Mouse (Mus musculus) testis, adult 2 months (tissue): ENCODE results near the gene Bach2. TPM values are rescaled to one million over a fixed set of nuclear protein-coding genes. Genes with fewer than 3 reads are reported as not detected.
A peak's percentile ranks its signal among the peaks of the same experiment; 100 is the strongest.

Experiments used
- H3K27ac ChIP-seq: fragments of 200-500 bp; 2 replicates; pipeline ENCODE4 v1.5.1; 2012; ENCODE audit warnings: low read depth, low read length; ENCODE audit not compliant: control insufficient read depth, insufficient read depth
- H3K27me3 ChIP-seq: fragments of 200-500 bp; 2 replicates; pipeline ENCODE4 v1.6.1; 2012; ENCODE audit warnings: mild to moderate bottlenecking, low read length, moderate library complexity; ENCODE audit not compliant: control insufficient read depth, insufficient read depth
- H3K36me3 ChIP-seq: fragments of 200-500 bp; 2 replicates; pipeline ENCODE4 v1.6.1; 2012; ENCODE audit warnings: mild to moderate bottlenecking, low read length; ENCODE audit not compliant: control insufficient read depth, insufficient read depth
- H3K4me1 ChIP-seq: fragments of 200-500 bp; 2 replicates; pipeline ENCODE4 v1.6.1; 2012; ENCODE audit warnings: low read length; ENCODE audit not compliant: control insufficient read depth, insufficient read depth
- H3K4me3 ChIP-seq: fragments of 200-500 bp; 2 replicates; pipeline ENCODE4 v1.5.1; 2012; ENCODE audit warnings: low read depth, mild to moderate bottlenecking, low read length, moderate library complexity, mixed read lengths; ENCODE audit not compliant: control insufficient read depth
- CTCF ChIP-seq: fragments of 200-500 bp; IDR thresholded peaks from 2 replicates; pipeline ENCODE4 v1.5.1; 2012; ENCODE audit warnings: low read depth, mild to moderate bottlenecking, inconsistent platforms, low read length, moderate library complexity; ENCODE audit not compliant: control insufficient read depth, insufficient read depth, insufficient replicate concordance
- POLR2A ChIP-seq: fragments of 200-500 bp; IDR thresholded peaks from 2 replicates; pipeline ENCODE4 v1.6.1; 2012; ENCODE audit warnings: low read depth, mild to moderate bottlenecking, inconsistent platforms, low read length, moderate library complexity; ENCODE audit not compliant: control insufficient read depth
- polyA plus RNA-seq: library from polyadenylated mRNA; depleted of rRNA; stranded (reverse); fragments of >200 nt; gene quantifications from 2 replicates; pipeline ENCODE4 v1.2.3, GENCODE M21; 2012

Bach2 gene
- polyA plus RNA-seq, 1 experiment: 2.3 TPM

DNA sequence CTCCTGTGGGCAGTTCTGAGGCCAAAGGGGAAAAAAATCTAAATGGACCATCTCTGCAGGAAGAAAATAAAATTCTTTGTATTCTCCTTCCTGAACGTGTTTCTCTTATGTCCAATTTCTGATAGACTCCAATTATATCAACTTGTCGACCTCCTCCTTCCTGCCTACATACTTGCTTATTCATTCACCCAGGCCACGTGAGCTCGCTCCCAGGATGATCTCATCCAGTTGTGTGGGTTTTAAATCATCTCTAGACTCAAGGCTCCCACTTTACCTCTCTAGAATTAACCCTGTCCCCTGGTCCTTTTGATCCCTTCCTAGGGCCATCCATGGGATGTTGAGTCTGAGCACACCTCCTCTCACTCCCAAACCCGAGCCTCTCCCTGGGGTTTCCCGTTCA, 225.9 kb downstream of the Bach2 start:
- no peak for TF ChIP-seq POLR2A
- TF ChIP-seq CTCF: no peak
- Histone ChIP-seq H3K4me3 (no peak overlapping the region), H3K27ac (no peak overlapping the region), H3K4me1 (no peaks in the 10 kb centered on the region), H3K36me3 (no peaks in the 10 kb centered on the region), H3K27me3 (no peaks in the 10 kb centered on the region)

DNA sequence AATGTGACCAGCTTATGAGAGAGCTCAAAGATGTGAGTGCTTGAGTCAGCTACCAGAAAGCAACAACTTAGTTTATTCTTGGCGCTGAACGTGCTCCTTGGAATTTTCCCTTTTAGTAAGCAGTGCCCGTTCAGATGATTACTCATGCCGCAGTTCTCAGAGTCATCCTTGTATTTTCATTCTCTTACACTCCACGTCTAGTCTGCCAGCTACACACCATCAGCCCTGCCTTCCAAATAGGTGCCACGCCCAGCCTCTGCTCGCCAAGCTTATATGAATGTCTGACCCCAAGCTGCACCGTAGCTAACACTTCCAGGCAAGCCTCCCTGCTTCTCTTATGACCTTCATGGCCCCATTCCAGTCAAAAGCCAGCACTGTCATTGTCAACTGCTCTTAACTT, 227.4 kb downstream of the Bach2 start:
- H3K27me3 ChIP-seq: no peaks in the 10 kb centered on the region
- no peaks in the 10 kb centered on the region for H3K36me3 ChIP-seq
- H3K27ac ChIP-seq: no peak overlapping the region
- TF ChIP-seq POLR2A (no peak), CTCF (no peak)
- H3K4me3 ChIP-seq: no peak overlapping the region
- no peaks in the 10 kb centered on the region for H3K4me1 ChIP-seq

DNA sequence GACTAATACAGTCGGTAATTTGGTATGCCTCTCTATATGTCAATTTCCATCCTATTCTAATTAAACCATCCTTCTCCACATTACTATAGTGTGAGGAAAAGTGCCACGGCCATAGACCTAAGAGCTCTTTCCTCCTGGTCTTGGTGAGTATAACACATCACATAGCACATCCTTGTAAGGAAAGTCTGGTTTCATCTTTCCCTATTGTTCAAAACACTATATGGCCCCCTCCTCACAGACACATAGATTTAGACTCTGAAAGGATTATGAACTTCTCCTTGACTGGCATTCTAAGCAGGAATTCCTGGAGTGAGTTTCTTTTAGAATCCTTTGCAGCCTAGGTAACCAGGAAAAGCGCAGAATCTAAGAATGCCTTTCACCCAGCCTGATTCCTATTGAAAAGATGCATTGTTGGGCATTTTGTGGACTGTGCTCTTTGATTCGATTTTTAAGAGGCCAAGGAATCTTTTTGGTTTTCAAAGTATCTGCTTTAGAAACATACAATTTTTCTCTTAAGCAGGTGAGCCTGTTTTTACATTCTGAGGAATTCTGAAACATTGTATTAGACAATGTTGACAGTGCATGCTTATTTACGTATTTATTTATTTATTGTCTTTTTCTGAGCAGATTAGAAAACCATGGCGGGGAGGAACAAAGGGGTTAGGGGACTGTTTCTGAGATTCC, 239.5 kb downstream of the Bach2 start:
- TF ChIP-seq CTCF (no peak), POLR2A (no peak)
- H3K27ac ChIP-seq: no peak overlapping the region
- H3K27me3 ChIP-seq: no peaks in the 10 kb centered on the region
- no peaks in the 10 kb centered on the region for H3K4me1 ChIP-seq
- H3K36me3 ChIP-seq: no peaks in the 10 kb centered on the region
- no peak overlapping the region; the same call in 1 of the 2 replicates for H3K4me3 ChIP-seq

DNA sequence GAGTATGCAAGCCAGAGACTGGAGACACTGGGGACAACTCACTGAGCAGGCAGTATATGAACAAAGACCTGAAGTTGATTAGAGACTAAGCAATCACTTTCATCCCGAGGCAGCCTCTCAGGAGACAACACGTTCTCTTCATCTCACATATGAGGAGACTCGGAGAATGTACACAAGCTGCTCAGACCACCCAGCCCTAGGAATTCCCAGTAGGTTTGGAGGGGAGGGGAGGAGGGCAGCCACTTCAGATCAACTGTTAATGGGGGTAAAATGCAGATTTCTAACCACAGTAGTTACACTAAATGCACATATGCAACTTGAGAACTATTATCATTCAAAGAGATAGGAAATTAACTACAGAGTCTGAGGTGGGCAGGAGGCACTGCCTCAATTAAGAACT, 240.6 kb downstream of the Bach2 start:
- H3K27ac ChIP-seq: no peak overlapping the region
- H3K27me3 ChIP-seq: no peaks in the 10 kb centered on the region
- no peaks in the 10 kb centered on the region for H3K36me3 ChIP-seq
- no peaks in the 10 kb centered on the region for H3K4me1 ChIP-seq
- TF ChIP-seq CTCF: no peak
- no peak for TF ChIP-seq POLR2A
- peak overlapping the region; percentile 22; the same call in 1 of the 2 replicates for H3K4me3 ChIP-seq

DNA sequence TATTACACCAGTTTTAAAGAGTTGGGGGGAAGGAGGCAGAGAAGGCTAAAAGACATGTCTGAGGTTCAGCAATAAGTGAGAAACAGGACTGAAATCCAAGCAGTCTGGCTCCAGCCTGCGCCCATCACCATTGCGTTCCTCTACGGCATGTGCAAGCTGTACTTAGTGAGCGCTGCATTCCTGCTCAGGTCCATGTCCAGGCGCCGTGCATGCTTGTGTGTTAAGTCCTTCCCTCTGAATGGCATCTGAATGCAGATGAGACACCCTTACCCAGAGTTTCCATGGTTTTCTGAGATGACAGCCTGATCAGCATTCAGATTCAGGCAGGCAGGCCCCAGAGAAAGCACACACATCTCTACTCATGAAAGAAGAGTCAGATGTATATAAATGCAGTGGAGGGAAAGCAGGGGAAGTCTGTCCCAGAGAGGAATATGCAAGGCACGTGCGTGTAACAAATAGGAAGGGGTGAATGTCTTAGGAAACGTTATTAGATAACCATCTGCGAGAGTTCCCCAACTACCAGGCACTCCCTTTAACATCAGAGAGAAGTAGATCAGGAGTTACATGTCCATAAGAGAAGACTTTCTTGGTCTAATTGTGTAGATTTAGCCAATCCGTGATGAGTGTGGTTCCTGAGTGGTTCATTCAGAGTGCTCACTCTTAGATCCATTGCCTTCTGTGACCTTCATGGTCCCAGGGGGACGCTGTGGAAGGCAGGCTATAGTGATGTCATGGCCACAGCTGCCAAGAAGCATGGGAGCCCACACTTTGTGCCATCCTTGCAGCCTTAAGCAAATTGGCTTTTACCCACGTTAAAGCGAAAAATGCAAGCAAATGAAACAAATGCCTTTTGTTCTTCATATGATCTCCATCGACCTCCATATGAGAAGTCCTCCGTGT, 241.4 kb downstream of the Bach2 start:
- Histone ChIP-seq H3K4me3 (peak overlapping the region; percentile 21), H3K27ac (no peak overlapping the region), H3K27me3 (no peaks in the 10 kb centered on the region), H3K4me1 (no peaks in the 10 kb centered on the region), H3K36me3 (no peaks in the 10 kb centered on the region)
- TF ChIP-seq POLR2A: no peak
- no peak for TF ChIP-seq CTCF

DNA sequence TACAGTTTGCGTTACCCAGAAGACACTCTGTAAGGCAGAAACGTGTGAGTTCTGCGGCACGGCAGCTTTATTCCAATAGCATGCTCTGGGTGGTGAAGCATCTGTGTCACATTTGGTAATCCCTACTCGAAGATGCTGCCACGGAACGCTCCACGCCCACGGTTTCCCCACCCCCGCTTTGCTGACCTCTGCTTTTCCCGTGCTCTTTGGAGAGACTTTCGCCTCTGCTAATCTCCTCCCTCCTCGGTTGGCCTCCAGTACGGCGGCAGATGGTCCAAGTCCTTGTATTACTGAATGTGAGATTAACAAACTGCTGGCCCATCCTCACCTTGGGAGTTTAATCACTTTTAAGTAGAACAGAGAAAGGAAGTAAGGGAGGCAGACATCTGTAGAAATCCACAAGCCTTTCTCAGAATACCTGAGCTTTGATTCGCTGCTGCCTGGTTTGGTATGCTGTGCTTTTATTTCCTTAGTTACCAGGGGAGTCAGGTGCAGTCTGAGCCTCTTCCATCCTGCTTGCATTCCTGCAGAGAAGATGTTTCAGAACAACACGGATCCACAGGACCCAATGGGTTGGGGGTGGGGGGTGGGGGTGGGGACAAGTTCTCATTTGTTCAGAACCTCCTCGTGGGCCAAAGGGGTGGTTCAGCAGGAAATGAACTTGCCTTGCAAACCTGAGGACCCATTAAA, 242.9 kb downstream of the Bach2 start:
- Histone ChIP-seq H3K4me1 (no peaks in the 10 kb centered on the region), H3K36me3 (no peaks in the 10 kb centered on the region), H3K4me3 (no peak overlapping the region), H3K27me3 (no peaks in the 10 kb centered on the region), H3K27ac (no peak overlapping the region)
- no peak for TF ChIP-seq CTCF
- TF ChIP-seq POLR2A: no peak

DNA sequence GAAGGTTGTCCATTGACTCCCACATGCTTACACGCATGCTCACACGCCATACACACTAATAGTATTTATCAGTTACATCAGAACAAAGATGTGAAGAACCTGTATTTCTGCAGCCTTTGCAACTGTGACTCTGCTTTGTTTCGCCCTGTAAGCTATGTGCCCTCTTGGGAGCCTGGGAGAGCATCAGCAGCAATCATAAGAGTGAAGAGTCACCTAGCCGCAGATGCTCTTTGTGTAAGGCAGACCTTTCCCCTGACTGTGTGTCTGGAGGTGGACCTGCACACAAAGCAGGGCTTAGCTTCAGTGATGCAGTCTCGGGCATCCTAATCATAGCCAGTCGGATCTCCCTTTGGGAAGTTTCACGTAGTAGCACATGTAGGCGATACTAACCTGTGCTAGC, 243.5 kb downstream of the Bach2 start:
- H3K4me1 ChIP-seq: no peaks in the 10 kb centered on the region

More for the DNA sequence above, 243.5 kb downstream of the Bach2 start:
- Histone ChIP-seq H3K27me3 (no peaks in the 10 kb centered on the region), H3K4me3 (no peak overlapping the region), H3K36me3 (no peaks in the 10 kb centered on the region), H3K27ac (no peak overlapping the region)
- TF ChIP-seq POLR2A: no peak
- no peak for TF ChIP-seq CTCF
